Mouse (Mus musculus) C2C12 (cell line): Measurements from ENCODE around the gene Myo7a. TPM values are rescaled to one million over a fixed set of nuclear protein-coding genes. Genes with fewer than 3 reads are reported as not detected.

Experiments used
- H3K27me3 ChIP-seq: one replicate; pipeline ENCODE4 v1.6.1; 2011; ENCODE audit not compliant: control insufficient read depth, insufficient read depth, insufficient read length
- H3K36me3 ChIP-seq: one replicate; pipeline ENCODE4 v1.6.1; 2011; ENCODE audit not compliant: control insufficient read depth, insufficient read depth
- H3K4me3 ChIP-seq: one replicate; pipeline ENCODE4 v1.5.1; 2011; ENCODE audit warnings: mild to moderate bottlenecking, control low read depth; ENCODE audit not compliant: poor library complexity, insufficient read depth, severe bottlenecking
- H3K79me2 ChIP-seq: one replicate; pipeline ENCODE4 v1.6.1; 2011; ENCODE audit not compliant: control insufficient read depth, insufficient read depth
- H3K79me3 ChIP-seq: one replicate; pipeline ENCODE4 v1.6.1; 2011; ENCODE audit warnings: low read depth, control low read depth
- H3ac ChIP-seq: one replicate; pipeline ENCODE3; 2011; ENCODE audit warnings: low read depth; ENCODE audit not compliant: control insufficient read depth, insufficient read length
- CEBPB ChIP-seq: IDR thresholded peaks from one replicate; pipeline ENCODE4 v1.6.1; 2011; ENCODE audit warnings: low read depth, mild to moderate bottlenecking, control low read depth, moderate library complexity
- CTCF ChIP-seq: IDR thresholded peaks from one replicate; pipeline ENCODE4 v1.5.1; 2011; ENCODE audit not compliant: control insufficient read depth, insufficient read depth, insufficient read length
- FOSL1 ChIP-seq: IDR thresholded peaks from one replicate; pipeline ENCODE4 v1.8.0; 2011; ENCODE audit warnings: mild to moderate bottlenecking, low read length; ENCODE audit not compliant: poor library complexity, insufficient read depth, severe bottlenecking
- MAX ChIP-seq: IDR thresholded peaks from one replicate; pipeline ENCODE4 v1.6.1; 2011; ENCODE audit warnings: mild to moderate bottlenecking, control low read depth
- MYOD1 ChIP-seq: IDR thresholded peaks from one replicate; pipeline ENCODE4 v1.6.1; 2011; ENCODE audit warnings: low read depth; ENCODE audit not compliant: control insufficient read depth, insufficient read length
- MYOG ChIP-seq: IDR thresholded peaks from one replicate; pipeline ENCODE4 v1.6.1; 2011; ENCODE audit not compliant: control insufficient read depth, insufficient read length; ENCODE audit errors: extremely low read depth
- USF1 ChIP-seq: IDR thresholded peaks from one replicate; pipeline ENCODE4 v1.6.1; 2011; ENCODE audit warnings: low read depth, mild to moderate bottlenecking, control low read depth, moderate library complexity
- polyA plus RNA-seq: library from polyadenylated mRNA; unstranded; fragments of >200 nt; fragmentation: generic; extraction: Trizol; gene quantifications from one replicate; pipeline ENCODE4 v1.2.1, GENCODE M21; 2012; ENCODE audit warnings: missing spikeins

Gene Myo7a
- polyA plus RNA-seq, 1 experiment: 0.06 TPM

- no peaks in the 10 kb centered on the region for H3K36me3 ChIP-seq
- TF ChIP-seq MYOD1: no peak
- TF ChIP-seq CTCF: no peak
- no peak for TF ChIP-seq CEBPB
- no peak for TF ChIP-seq MAX
- TF ChIP-seq FOSL1: no peak
- no peak for TF ChIP-seq MYOG
- no peak for TF ChIP-seq USF1
- H3ac ChIP-seq: no peak overlapping the region
- H3K4me3 ChIP-seq: no peak overlapping the region
- H3K79me2 ChIP-seq: no peaks in the 10 kb centered on the region
- peaks cover 14% of the 10 kb centered on the region for H3K27me3 ChIP-seq
- no peaks in the 10 kb centered on the region for H3K79me3 ChIP-seq
Measured at GRCm38 (mm10) chr7:98141206-98141605, 21.9 kb upstream of the Myo7a start.

- H3ac ChIP-seq: no peak overlapping the region
- H3K36me3 ChIP-seq: no peaks in the 10 kb centered on the region
- TF ChIP-seq CTCF (no peak), MAX (no peak), FOSL1 (no peak), MYOD1 (no peak), USF1 (no peak), MYOG (no peak), CEBPB (no peak)
- H3K79me3 ChIP-seq: no peaks in the 10 kb centered on the region
- no peak overlapping the region for H3K4me3 ChIP-seq
- peaks cover 15% of the 10 kb centered on the region for H3K27me3 ChIP-seq
- no peaks in the 10 kb centered on the region for H3K79me2 ChIP-seq
Measured at GRCm38 (mm10) chr7:98140597-98140996, 21.3 kb upstream of the Myo7a start.

GRCm38 (mm10) chr7:98139216-98139615, 19.9 kb upstream of the Myo7a start:
- Histone ChIP-seq H3K79me2 (no peaks in the 10 kb centered on the region), H3K36me3 (no peaks in the 10 kb centered on the region), H3K79me3 (no peaks in the 10 kb centered on the region), H3K27me3 (peaks cover 19% of the 10 kb centered on the region), H3ac (no peak overlapping the region), H3K4me3 (no peak overlapping the region)
- TF ChIP-seq CTCF: no peak

- Histone ChIP-seq H3K79me2 (no peaks in the 10 kb centered on the region), H3K4me3 (no peak overlapping the region), H3K27me3 (peaks cover 11% of the 10 kb centered on the region), H3K79me3 (no peaks in the 10 kb centered on the region), H3K36me3 (no peaks in the 10 kb centered on the region), H3ac (no peak overlapping the region)
- TF ChIP-seq MAX (no peak), MYOG (no peak), FOSL1 (no peak), CTCF (no peak), USF1 (no peak), MYOD1 (no peak), CEBPB (no peak)
Measured at GRCm38 (mm10) chr7:98137995-98138394, 18.7 kb upstream of the Myo7a start.

DNA sequence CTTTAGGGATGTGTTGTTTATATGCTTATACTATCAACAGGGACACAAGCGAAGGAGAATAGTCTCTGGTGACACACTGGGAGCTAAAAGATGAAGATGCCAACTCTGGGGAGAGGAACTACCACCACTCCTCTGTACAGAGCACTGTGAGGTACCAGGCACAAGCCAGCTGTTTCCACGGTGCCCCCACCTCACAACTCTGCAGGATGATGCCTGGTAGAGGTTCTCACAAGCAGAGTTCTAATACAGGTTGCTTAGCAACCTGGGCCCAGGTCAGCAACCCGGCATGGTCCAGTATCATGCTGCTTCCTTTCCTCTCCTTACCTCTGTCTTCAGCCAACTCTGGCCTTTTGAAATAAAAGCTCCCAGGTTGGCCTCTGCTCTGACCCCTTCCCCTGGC, 18.3 kb upstream of the Myo7a start:
- TF ChIP-seq FOSL1 (no peak), CTCF (no peak), MAX (no peak), MYOG (no peak), CEBPB (no peak), USF1 (no peak), MYOD1 (no peak)
- no peaks in the 10 kb centered on the region for H3K79me3 ChIP-seq
- no peak overlapping the region for H3K4me3 ChIP-seq
- H3K27me3 ChIP-seq: peaks cover 15% of the 10 kb centered on the region
- no peaks in the 10 kb centered on the region for H3K36me3 ChIP-seq
- H3ac ChIP-seq: no peak overlapping the region
- no peaks in the 10 kb centered on the region for H3K79me2 ChIP-seq

- Histone ChIP-seq H3K4me3 (no peak overlapping the region), H3ac (no peak overlapping the region), H3K36me3 (no peaks in the 10 kb centered on the region), H3K27me3 (peaks cover 39% of the 10 kb centered on the region), H3K79me3 (no peaks in the 10 kb centered on the region), H3K79me2 (no peaks in the 10 kb centered on the region)
- TF ChIP-seq MYOD1: no peak
- TF ChIP-seq USF1: no peak
- TF ChIP-seq MAX: no peak
- no peak for TF ChIP-seq FOSL1
- TF ChIP-seq CEBPB: no peak
- TF ChIP-seq MYOG: no peak
- no peak for TF ChIP-seq CTCF
Measured at GRCm38 (mm10) chr7:98131751-98132150, 12.4 kb upstream of the Myo7a start.
